Mouse (Mus musculus): ENCODE measurements around the gene Abcc1. TPM values are rescaled to one million over a fixed set of nuclear protein-coding genes. Genes with fewer than 3 reads are reported as not detected.

The Abcc1 gene
- total and polyA plus RNA-seq, 3 experiments = 30.2 to 49.7 (median 37.4) TPM

DNA sequence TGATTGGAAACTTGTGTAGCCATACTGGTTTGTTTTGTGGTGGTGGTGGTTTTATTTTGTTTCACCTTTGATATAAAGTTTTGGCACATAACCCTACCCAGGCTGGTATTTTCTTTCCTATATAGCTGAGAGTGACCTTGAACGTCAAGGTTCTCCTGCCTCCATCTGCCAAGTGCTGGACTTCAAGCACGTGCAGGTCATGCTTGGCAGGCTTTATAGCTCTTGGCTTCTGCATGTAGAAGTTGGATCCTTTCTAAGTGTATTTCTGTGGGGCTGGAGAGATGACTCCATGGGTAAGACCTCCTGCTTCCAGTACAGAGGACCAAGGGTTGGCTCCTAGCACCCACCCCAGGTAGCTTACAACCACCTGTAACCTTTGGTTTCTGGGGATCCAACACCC is 47.8 kb downstream of the Abcc1 start:
- dilution Hi-C loops (cut with MboI; ENCODE audit: extremely low pct_ligation_motif_present, extremely low pct_unique_long_range_greater_than_20kb, low sequenced_read_pairs) = no loop called here
- no peak overlapping the region for H3K9ac ChIP-seq (ENCODE audit: insufficient read depth, low read depth)
- no peaks in the 10 kb centered on the region for H3K27me3 ChIP-seq (replicated peaks)
- H3K9me3 ChIP-seq (replicated peaks; ENCODE audit: low read length) = peaks cover 7% of the 10 kb centered on the region
- H3K4me1 ChIP-seq (ENCODE audit: control insufficient read depth in 1 of 2, insufficient read depth in 2 of 2) = no peaks in the 10 kb centered on the region
- in situ Hi-C loops (cut with MboI; ENCODE audit: low pct_ligation_motif_present, low pct_unique_long_range_greater_than_20kb, low sequenced_read_pairs) = no loop called here
- H3K79me2 ChIP-seq (replicated peaks; ENCODE audit: control insufficient read depth, extremely low read depth, insufficient read depth, poor library complexity, severe bottlenecking) = no peaks in the 10 kb centered on the region
- no peak overlapping the region for H3K27ac ChIP-seq (ENCODE audit: insufficient read depth, low read depth)
- no peak overlapping the region for H3K4me2 ChIP-seq (ENCODE audit: insufficient read depth, low read depth, poor library complexity, severe bottlenecking)
- no peak for TF ChIP-seq BHLHE40 (IDR thresholded peaks at IDR 0.05; ENCODE audit: low read depth, low read length)
- peaks cover 56 to 97% of the 10 kb centered on the region in 2 experiments for H3K36me3 ChIP-seq (replicated peaks in 1 of 2; ENCODE audit: control insufficient read depth in 1 of 2, insufficient read depth in 1 of 2, low read length in 1 of 2)
- no peak overlapping the region for H3K4me3 ChIP-seq (replicated peaks in 1 of 3; ENCODE audit: low read depth in 2 of 3, low read length in 2 of 3, poor library complexity in 1 of 3)
- DNase-seq (ENCODE audit: extremely low read depth) = no peak

DNA sequence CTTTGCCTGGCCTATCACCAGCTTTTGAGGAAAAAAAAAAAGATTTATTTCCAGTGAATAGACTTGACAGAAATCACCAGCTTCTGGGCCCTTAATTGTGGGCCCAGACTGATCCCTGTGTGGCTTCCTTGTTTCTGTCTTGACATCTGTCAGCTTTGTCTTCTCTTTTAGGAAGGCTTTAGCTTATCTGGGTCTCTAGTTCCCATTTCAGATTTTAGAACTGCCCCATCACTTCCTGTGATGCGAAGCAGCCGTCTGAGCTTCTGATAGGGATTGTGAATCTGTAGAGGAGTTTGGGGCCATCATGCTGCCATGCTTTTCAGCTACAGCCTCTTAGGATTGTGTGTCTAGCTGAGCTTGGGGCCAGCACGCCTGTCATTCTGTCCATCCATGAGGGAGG is 48.4 kb downstream of the Abcc1 start:
- no peak overlapping the region for H3K4me2 ChIP-seq (ENCODE audit: insufficient read depth, low read depth, poor library complexity, severe bottlenecking)
- no peak for DNase-seq (ENCODE audit: extremely low read depth)
- in situ Hi-C loops (cut with MboI; ENCODE audit: low pct_ligation_motif_present, low pct_unique_long_range_greater_than_20kb, low sequenced_read_pairs) = no loop called here
- no peaks in the 10 kb centered on the region for H3K79me2 ChIP-seq (replicated peaks; ENCODE audit: control insufficient read depth, extremely low read depth, insufficient read depth, poor library complexity, severe bottlenecking)
- TF ChIP-seq NRF1 (IDR thresholded peaks at IDR 0.05; ENCODE audit: low read depth, low read length) (no peak), SMC3 (IDR thresholded peaks at IDR 0.05; ENCODE audit: low read depth, low read length) (no peak), MXI1 (IDR thresholded peaks at IDR 0.05; ENCODE audit: low read depth, low read length) (no peak), USF1 (IDR thresholded peaks at IDR 0.05; ENCODE audit: low read depth, low read length) (no peak), PAX5 (IDR thresholded peaks at IDR 0.05; ENCODE audit: low read length) (no peak), JUND (conservative IDR thresholded peaks at IDR 0.05; ENCODE audit: low read depth, low read length) (no peak)
- no peak overlapping the region for H3K4me3 ChIP-seq (replicated peaks in 1 of 3; ENCODE audit: low read depth in 2 of 3, low read length in 2 of 3, poor library complexity in 1 of 3)
- no peaks in the 10 kb centered on the region for H3K4me1 ChIP-seq (ENCODE audit: control insufficient read depth in 1 of 2, insufficient read depth in 2 of 2)
- H3K27ac ChIP-seq (ENCODE audit: insufficient read depth, low read depth) = no peak overlapping the region
- H3K36me3 ChIP-seq (replicated peaks in 1 of 2; ENCODE audit: control insufficient read depth in 1 of 2, insufficient read depth in 1 of 2, low read length in 1 of 2) = peaks cover 57 to 97% of the 10 kb centered on the region in 2 experiments
- no peaks in the 10 kb centered on the region for H3K27me3 ChIP-seq (replicated peaks)
- H3K9ac ChIP-seq (ENCODE audit: insufficient read depth, low read depth) = no peak overlapping the region
- dilution Hi-C loops (cut with MboI; ENCODE audit: extremely low pct_ligation_motif_present, extremely low pct_unique_long_range_greater_than_20kb, low sequenced_read_pairs) = no loop called here
- peaks cover 7% of the 10 kb centered on the region for H3K9me3 ChIP-seq (replicated peaks; ENCODE audit: low read length)

DNA sequence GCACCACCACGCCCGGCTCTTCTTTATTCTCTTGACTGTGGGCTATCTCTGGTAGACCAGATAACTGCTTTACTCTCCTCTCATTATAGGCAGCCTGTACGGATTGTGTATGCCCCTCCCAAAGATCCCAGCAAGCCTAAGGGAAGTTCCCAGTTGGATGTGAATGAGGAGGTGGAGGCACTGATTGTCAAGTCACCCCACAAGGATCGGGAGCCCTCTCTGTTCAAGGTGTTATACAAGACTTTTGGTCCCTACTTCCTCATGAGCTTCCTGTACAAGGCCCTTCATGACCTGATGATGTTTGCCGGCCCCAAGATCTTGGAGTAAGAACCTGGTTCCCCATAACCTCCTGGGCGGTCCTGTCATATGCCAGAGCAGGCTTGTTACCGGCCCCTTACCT is 49.3 kb downstream of the Abcc1 start:
- H3K36me3 ChIP-seq (replicated peaks in 1 of 2; ENCODE audit: control insufficient read depth in 1 of 2, insufficient read depth in 1 of 2, low read length in 1 of 2) = peaks cover 49 to 97% of the 10 kb centered on the region in 2 experiments
- H3K27me3 ChIP-seq (replicated peaks) = no peaks in the 10 kb centered on the region
- no peak for DNase-seq (ENCODE audit: extremely low read depth)
- TF ChIP-seq RAD21 (IDR thresholded peaks at IDR 0.05; ENCODE audit: low read depth, low read length) = no peak
- TF ChIP-seq MAFK (IDR thresholded peaks at IDR 0.05; ENCODE audit: insufficient replicate concordance, low read length) = no peak
- TF ChIP-seq GABPA (IDR thresholded peaks at IDR 0.05; ENCODE audit: insufficient replicate concordance, low read depth, low read length) = no peak
- TF ChIP-seq TCF12 (IDR thresholded peaks at IDR 0.05; ENCODE audit: low read depth, low read length) = no peak
- no peak for TF ChIP-seq SMC3 (IDR thresholded peaks at IDR 0.05; ENCODE audit: low read depth, low read length)
- no peak overlapping the region for H3K4me3 ChIP-seq (replicated peaks in 1 of 3; ENCODE audit: low read depth in 2 of 3, low read length in 2 of 3, poor library complexity in 1 of 3)
- no peak overlapping the region for H3K9ac ChIP-seq (ENCODE audit: insufficient read depth, low read depth)
- H3K79me2 ChIP-seq (replicated peaks; ENCODE audit: control insufficient read depth, extremely low read depth, insufficient read depth, poor library complexity, severe bottlenecking) = no peaks in the 10 kb centered on the region
- H3K9me3 ChIP-seq (replicated peaks; ENCODE audit: low read length) = peaks cover 7% of the 10 kb centered on the region
- no peak overlapping the region for H3K4me2 ChIP-seq (ENCODE audit: insufficient read depth, low read depth, poor library complexity, severe bottlenecking)
- H3K27ac ChIP-seq (ENCODE audit: insufficient read depth, low read depth) = no peak overlapping the region
- dilution Hi-C loops (cut with MboI; ENCODE audit: extremely low pct_ligation_motif_present, extremely low pct_unique_long_range_greater_than_20kb, low sequenced_read_pairs) (no loop called here), in situ Hi-C loops (cut with MboI; ENCODE audit: low pct_ligation_motif_present, low pct_unique_long_range_greater_than_20kb, low sequenced_read_pairs) (no loop called here)
- H3K4me1 ChIP-seq (ENCODE audit: control insufficient read depth in 1 of 2, insufficient read depth in 2 of 2) = no peaks in the 10 kb centered on the region
